Mouse (Mus musculus): ENCODE measurements around the gene Ezh2.

GRCm38 (mm10) chr6:47633467-47633866, 38.3 kb upstream of the Ezh2 start:
- TF ChIP-seq CTCF (IDR thresholded peaks at IDR 0.05; ENCODE audit: low read depth, low read length) (no peak), POLR2A (IDR thresholded peaks at IDR 0.05; ENCODE audit: extremely low read depth, insufficient read depth, low read length) (no peak)
